Mouse (Mus musculus): ENCODE data around the gene Rere. TPM values are rescaled to one million over a fixed set of nuclear protein-coding genes. Genes with fewer than 3 reads are reported as not detected.

The Rere gene
- polyA plus RNA-seq, 2 experiments = 28.5 to 43.3 TPM

GRCm38 (mm10) chr4:150487109-150487508, 205.7 kb downstream of the Rere start:
- 45% methylated on average over 5 of the region's 5 CpGs for WGBS
- Histone ChIP-seq H3K4me1 (ENCODE audit: control insufficient read depth, insufficient read depth, low read length) (peaks cover 16% of the 10 kb centered on the region), H3K36me3 (ENCODE audit: control insufficient read depth, insufficient read depth, low read length) (0 out of 2 replicates have a peak, but pooled peaks cover 3% of the 10 kb centered on the region), H3K9me3 (ENCODE audit: control insufficient read depth, low read length) (no peaks in the 10 kb centered on the region), H3K9ac (ENCODE audit: low read depth, low read length, severe bottlenecking) (no peak overlapping the region), H3K4me3 (replicated peaks; ENCODE audit: low read length) (no peak overlapping the region), H3K27ac (replicated peaks; ENCODE audit: low read depth, low read length) (no peak overlapping the region), H3K27me3 (ENCODE audit: control insufficient read depth, insufficient read depth, low read length) (no peaks in the 10 kb centered on the region), H3K4me2 (replicated peaks; ENCODE audit: low read depth, low read length, severe bottlenecking) (no peak overlapping the region)
- DNase-seq (ENCODE audit: low spot score) = no peak
- ATAC-seq (ENCODE audit: low FRiP score, low read depth) = no peak
- TF ChIP-seq POLR2A (IDR thresholded peaks at IDR 0.05; ENCODE audit: borderline replicate concordance, extremely low read depth, insufficient read depth, insufficient read length) = no peak

- Histone ChIP-seq H3K36me3 (ENCODE audit: control insufficient read depth, insufficient read depth, low read length) (no peaks in the 10 kb centered on the region), H3K9ac (ENCODE audit: low read depth, low read length, severe bottlenecking) (peak overlapping the region; percentile 52), H3K27ac (replicated peaks; ENCODE audit: low read depth, low read length) (peak overlapping the region; percentile 75), H3K4me2 (replicated peaks; ENCODE audit: low read depth, low read length, severe bottlenecking) (peak overlapping the region; percentile 56), H3K4me1 (ENCODE audit: control insufficient read depth, insufficient read depth, low read length) (peaks cover 16% of the 10 kb centered on the region), H3K9me3 (ENCODE audit: control insufficient read depth, low read length) (no peaks in the 10 kb centered on the region), H3K4me3 (replicated peaks; ENCODE audit: low read length) (peak overlapping the region; percentile 32), H3K27me3 (ENCODE audit: control insufficient read depth, insufficient read depth, low read length) (no peaks in the 10 kb centered on the region)
- WGBS = 21% methylated on average over 12 of the region's 12 CpGs
- TF ChIP-seq POLR2A (IDR thresholded peaks at IDR 0.05; ENCODE audit: borderline replicate concordance, extremely low read depth, insufficient read depth, insufficient read length) = no peak
- peak; percentile 94 for ATAC-seq (ENCODE audit: low FRiP score, low read depth)
- peak; percentile 89 for DNase-seq (ENCODE audit: low spot score)
Observed at GRCm38 (mm10) chr4:150488096-150488748, 206.8 kb downstream of the Rere start.

GRCm38 (mm10) chr4:150488767-150489166, 207.3 kb downstream of the Rere start:
- 39% methylated on average over 4 of the region's 4 CpGs for WGBS
- peak overlapping the region; percentile 32 for H3K4me3 ChIP-seq (replicated peaks; ENCODE audit: low read length)

GRCm38 (mm10) chr4:150490050-150490449, 208.6 kb downstream of the Rere start:
- no peak for TF ChIP-seq POLR2A (IDR thresholded peaks at IDR 0.05; ENCODE audit: borderline replicate concordance, extremely low read depth, insufficient read depth, insufficient read length)
- ATAC-seq (ENCODE audit: low FRiP score, low read depth) (no peak), DNase-seq (ENCODE audit: low spot score) (no peak)
- Histone ChIP-seq H3K27ac (replicated peaks; ENCODE audit: low read depth, low read length) (no peak overlapping the region), H3K27me3 (ENCODE audit: control insufficient read depth, insufficient read depth, low read length) (no peaks in the 10 kb centered on the region), H3K9me3 (ENCODE audit: control insufficient read depth, low read length) (no peaks in the 10 kb centered on the region), H3K4me3 (replicated peaks; ENCODE audit: low read length) (no peak overlapping the region), H3K4me1 (ENCODE audit: control insufficient read depth, insufficient read depth, low read length) (peaks cover 16% of the 10 kb centered on the region), H3K9ac (ENCODE audit: low read depth, low read length, severe bottlenecking) (no peak overlapping the region), H3K36me3 (ENCODE audit: control insufficient read depth, insufficient read depth, low read length) (no peaks in the 10 kb centered on the region), H3K4me2 (replicated peaks; ENCODE audit: low read depth, low read length, severe bottlenecking) (no peak overlapping the region)
- 84% methylated on average over 6 of the region's 6 CpGs for WGBS

More at GRCm38 (mm10) chr4:150488767-150489166, 207.3 kb downstream of the Rere start:
- peak overlapping the region; percentile 52 for H3K9ac ChIP-seq (ENCODE audit: low read depth, low read length, severe bottlenecking)
- DNase-seq (ENCODE audit: low spot score) = no peak
- H3K36me3 ChIP-seq (ENCODE audit: control insufficient read depth, insufficient read depth, low read length) = no peaks in the 10 kb centered on the region
- no peaks in the 10 kb centered on the region for H3K27me3 ChIP-seq (ENCODE audit: control insufficient read depth, insufficient read depth, low read length)
- peak overlapping the region; percentile 56 for H3K4me2 ChIP-seq (replicated peaks; ENCODE audit: low read depth, low read length, severe bottlenecking)
- H3K4me1 ChIP-seq (ENCODE audit: control insufficient read depth, insufficient read depth, low read length) = peaks cover 16% of the 10 kb centered on the region
- H3K27ac ChIP-seq (replicated peaks; ENCODE audit: low read depth, low read length) = peak overlapping the region; percentile 75
- TF ChIP-seq POLR2A (IDR thresholded peaks at IDR 0.05; ENCODE audit: borderline replicate concordance, extremely low read depth, insufficient read depth, insufficient read length) = no peak
- no peaks in the 10 kb centered on the region for H3K9me3 ChIP-seq (ENCODE audit: control insufficient read depth, low read length)
- ATAC-seq (ENCODE audit: low FRiP score, low read depth) = no peak

- no peak for ATAC-seq (ENCODE audit: low FRiP score, low read depth)
- Histone ChIP-seq H3K9ac (ENCODE audit: low read depth, low read length, severe bottlenecking) (no peak overlapping the region), H3K36me3 (ENCODE audit: control insufficient read depth, insufficient read depth, low read length) (no peaks in the 10 kb centered on the region), H3K4me1 (ENCODE audit: control insufficient read depth, insufficient read depth, low read length) (peaks cover 16% of the 10 kb centered on the region), H3K27ac (replicated peaks; ENCODE audit: low read depth, low read length) (no peak overlapping the region), H3K9me3 (ENCODE audit: control insufficient read depth, low read length) (no peaks in the 10 kb centered on the region), H3K4me3 (replicated peaks; ENCODE audit: low read length) (no peak overlapping the region), H3K27me3 (ENCODE audit: control insufficient read depth, insufficient read depth, low read length) (no peaks in the 10 kb centered on the region), H3K4me2 (replicated peaks; ENCODE audit: low read depth, low read length, severe bottlenecking) (no peak overlapping the region)
- TF ChIP-seq POLR2A (IDR thresholded peaks at IDR 0.05; ENCODE audit: borderline replicate concordance, extremely low read depth, insufficient read depth, insufficient read length) = no peak
- no peak for DNase-seq (ENCODE audit: low spot score)
- 80% methylated on average over 4 of the region's 4 CpGs for WGBS
Observed at GRCm38 (mm10) chr4:150491710-150492109, 210.3 kb downstream of the Rere start.
